Mouse (Mus musculus): Measurements from ENCODE around the gene Adamts18. TPM values are rescaled to one million over a fixed set of nuclear protein-coding genes. Genes with fewer than 3 reads are reported as not detected.

The Adamts18 gene
- polyA plus RNA-seq (2015; fragmentation: Nextera tagmentation; extraction: Ambion mirVana): 1.5 and 1.7 TPM in 2 replicates

DNA sequence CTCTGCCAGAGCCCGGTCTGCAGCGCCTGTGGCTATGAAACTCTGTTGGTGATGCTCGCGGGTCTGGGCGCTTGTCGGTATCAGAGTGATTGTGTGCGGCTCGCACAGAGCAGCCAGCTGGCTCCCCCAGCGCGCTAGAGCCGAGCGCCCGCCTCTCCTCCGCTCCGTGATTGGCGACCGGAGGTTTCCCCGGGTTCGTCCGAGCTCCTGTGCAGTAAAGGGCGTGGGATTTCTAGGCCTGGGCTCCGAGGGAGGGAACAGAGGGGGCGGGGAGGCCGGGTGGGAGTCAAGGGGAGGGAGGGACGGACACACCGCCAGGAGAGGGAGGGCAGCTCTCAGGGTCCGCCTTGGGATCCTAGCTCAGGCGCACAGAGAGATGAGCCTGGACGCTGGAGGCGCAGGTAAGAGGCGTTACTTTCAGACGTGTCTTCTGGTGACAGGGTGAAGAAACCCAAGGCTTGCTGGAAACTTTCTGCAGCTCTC lies at the start of gene Adamts18:
Adamts18 (minus strand) TSS at position 86 of the 483 bp plus-strand sequence.
- WGBS: under 1% methylated on average over 29 of the region's 32 CpGs
- Histone ChIP-seq H3K27ac (peak within 1 kb of the TSS; percentile 88), H3K4me3 (peak within 1 kb of the TSS; percentile 68), H3K9me3 (peaks cover 6% of the 10 kb centered on the region; the same call in 1 of the 2 replicates), H3K9ac (peak within 1 kb of the TSS; percentile 85), H3K4me1 (replicated peaks) (peaks cover 35% of the 10 kb centered on the region), H3K36me3 (no peaks in the 10 kb centered on the region), H3K27me3 (peaks cover 42% of the 10 kb centered on the region), H3K4me2 (peak within 1 kb of the TSS; percentile 99)
- ATAC-seq (ENCODE audit: low FRiP score): peak; percentile 86

DNA sequence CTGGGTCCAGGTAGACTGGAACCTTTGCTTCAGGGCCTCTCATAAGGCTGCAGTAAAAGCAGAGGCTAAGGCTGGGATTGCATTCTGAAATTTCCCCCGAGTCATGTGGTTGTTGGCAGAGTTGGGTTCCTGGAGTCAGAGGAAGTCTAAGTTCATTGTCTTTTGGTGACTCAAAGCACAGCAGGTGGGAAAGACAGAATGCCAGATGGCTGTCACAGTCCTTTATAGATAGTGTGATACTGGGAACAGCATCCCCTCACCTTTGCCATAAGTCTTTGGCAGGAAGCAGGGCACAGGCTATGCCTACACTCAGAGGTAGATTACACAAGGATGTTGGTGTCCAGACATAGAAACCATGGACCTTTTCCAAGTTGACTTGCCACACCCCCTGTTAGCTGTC lies 47.9 kb upstream of the Adamts18 start:
- Histone ChIP-seq H3K4me2 (no peak overlapping the region), H3K9me3 (no peaks in the 10 kb centered on the region), H3K36me3 (no peaks in the 10 kb centered on the region), H3K9ac (no peak overlapping the region), H3K4me3 (no peak overlapping the region), H3K4me1 (replicated peaks) (no peaks in the 10 kb centered on the region), H3K27me3 (no peaks in the 10 kb centered on the region), H3K27ac (no peak overlapping the region)
- no peak for ATAC-seq (ENCODE audit: low FRiP score)
- WGBS: 85% methylated on average over 1 of the region's 1 CpGs

GRCm38 (mm10) chr8:113891376-113891775 lies 42.8 kb upstream of the Adamts18 start:
- H3K4me2 ChIP-seq: no peak overlapping the region
- H3K4me3 ChIP-seq: no peak overlapping the region
- ATAC-seq (ENCODE audit: low FRiP score): no peak
- no peak overlapping the region for H3K9ac ChIP-seq
- H3K9me3 ChIP-seq: no peaks in the 10 kb centered on the region
- H3K27ac ChIP-seq: no peak overlapping the region
- WGBS: 45% methylated on average over 3 of the region's 3 CpGs
- H3K27me3 ChIP-seq: no peaks in the 10 kb centered on the region
- no peaks in the 10 kb centered on the region for H3K4me1 ChIP-seq (replicated peaks)
- no peaks in the 10 kb centered on the region for H3K36me3 ChIP-seq

DNA sequence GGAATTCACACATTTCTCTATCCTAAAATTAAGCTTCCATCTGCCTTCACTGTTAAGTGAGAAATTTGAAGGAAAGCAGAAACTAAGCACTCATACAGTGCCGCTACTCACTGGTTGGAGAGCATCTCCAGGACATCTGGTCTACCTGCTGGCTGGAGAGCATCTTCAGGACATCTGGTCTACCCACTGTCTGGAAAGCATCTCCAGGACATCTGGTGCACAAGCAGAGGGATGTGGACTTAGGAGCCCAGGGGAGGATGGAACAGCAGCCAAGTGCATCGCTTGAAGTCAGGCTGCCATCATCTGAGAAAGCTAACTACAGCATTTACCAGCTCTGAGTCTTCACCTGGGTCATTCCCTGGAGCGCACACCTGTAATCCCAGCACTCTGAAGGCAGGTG lies 38.0 kb upstream of the Adamts18 start:
- Histone ChIP-seq H3K9ac (no peak overlapping the region), H3K4me3 (no peak overlapping the region), H3K27ac (no peak overlapping the region), H3K4me1 (replicated peaks) (no peaks in the 10 kb centered on the region), H3K4me2 (no peak overlapping the region), H3K36me3 (no peaks in the 10 kb centered on the region), H3K9me3 (no peaks in the 10 kb centered on the region), H3K27me3 (no peaks in the 10 kb centered on the region)
- 93% methylated on average over 3 of the region's 3 CpGs for WGBS
- no peak for ATAC-seq (ENCODE audit: low FRiP score)

GRCm38 (mm10) chr8:113885101-113885500 lies 36.6 kb upstream of the Adamts18 start:
- H3K27ac ChIP-seq: no peak overlapping the region
- WGBS: 91% methylated on average over 2 of the region's 2 CpGs
- no peak for ATAC-seq (ENCODE audit: low FRiP score)
- H3K36me3 ChIP-seq: no peaks in the 10 kb centered on the region
- no peak overlapping the region for H3K4me3 ChIP-seq
- no peaks in the 10 kb centered on the region for H3K9me3 ChIP-seq
- no peaks in the 10 kb centered on the region for H3K27me3 ChIP-seq
- H3K9ac ChIP-seq: no peak overlapping the region
- H3K4me1 ChIP-seq (replicated peaks): no peaks in the 10 kb centered on the region
- no peak overlapping the region for H3K4me2 ChIP-seq

- H3K4me3 ChIP-seq: no peak overlapping the region
- H3K4me1 ChIP-seq (replicated peaks): no peaks in the 10 kb centered on the region
- H3K9ac ChIP-seq: no peak overlapping the region
- no peaks in the 10 kb centered on the region for H3K27me3 ChIP-seq
- no peaks in the 10 kb centered on the region for H3K9me3 ChIP-seq
- H3K4me2 ChIP-seq: no peak overlapping the region
- H3K27ac ChIP-seq: no peak overlapping the region
- WGBS: 6% methylated on average over 7 of the region's 7 CpGs
- ATAC-seq (ENCODE audit: low FRiP score): no peak
- no peaks in the 10 kb centered on the region for H3K36me3 ChIP-seq
Measured at GRCm38 (mm10) chr8:113883994-113884393, 35.5 kb upstream of the Adamts18 start.

DNA sequence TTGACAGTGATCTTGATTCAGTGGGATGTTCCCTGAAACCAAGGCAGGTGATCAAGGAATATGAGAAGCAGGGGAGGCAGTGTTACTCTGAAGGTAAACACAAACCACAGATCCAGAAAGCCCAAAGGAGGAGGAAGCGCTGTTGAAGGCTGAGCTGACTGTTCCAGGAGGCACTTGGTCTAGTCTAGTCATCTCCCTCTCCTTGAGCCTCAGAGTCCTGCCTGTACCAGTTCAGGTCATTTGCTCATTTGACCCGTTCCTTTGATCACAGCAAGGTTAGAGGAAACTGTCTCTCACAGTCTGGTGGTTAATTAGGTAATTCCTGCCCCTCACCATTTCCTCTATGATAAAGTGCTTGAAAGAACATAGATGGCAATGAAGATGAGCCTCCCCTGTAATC lies 34.0 kb upstream of the Adamts18 start:
- Histone ChIP-seq H3K27ac (no peak overlapping the region), H3K27me3 (no peaks in the 10 kb centered on the region), H3K4me3 (no peak overlapping the region), H3K4me2 (no peak overlapping the region), H3K4me1 (replicated peaks) (no peaks in the 10 kb centered on the region), H3K9me3 (no peaks in the 10 kb centered on the region), H3K9ac (no peak overlapping the region), H3K36me3 (no peaks in the 10 kb centered on the region)
- 88% methylated on average over 2 of the region's 2 CpGs for WGBS
- ATAC-seq (ENCODE audit: low FRiP score): no peak

GRCm38 (mm10) chr8:113878411-113879006 lies 30.0 kb upstream of the Adamts18 start:
- WGBS: 69% methylated on average over 3 of the region's 3 CpGs
- no peak for ATAC-seq (ENCODE audit: low FRiP score)

GRCm38 (mm10) chr8:113873446-113874120 lies 25.0 kb upstream of the Adamts18 start:
- no peak overlapping the region for H3K27ac ChIP-seq
- H3K4me2 ChIP-seq: no peak overlapping the region
- H3K4me1 ChIP-seq (replicated peaks): no peaks in the 10 kb centered on the region
- no peaks in the 10 kb centered on the region for H3K36me3 ChIP-seq
- H3K27me3 ChIP-seq: no peaks in the 10 kb centered on the region
- no peak overlapping the region for H3K4me3 ChIP-seq
- no peaks in the 10 kb centered on the region for H3K9me3 ChIP-seq
- H3K9ac ChIP-seq: no peak overlapping the region
- ATAC-seq (ENCODE audit: low FRiP score): no peak
- 87% methylated on average over 12 of the region's 12 CpGs for WGBS

More at GRCm38 (mm10) chr8:113878411-113879006, 30.0 kb upstream of the Adamts18 start:
- H3K27me3 ChIP-seq: no peaks in the 10 kb centered on the region
- H3K9me3 ChIP-seq: no peaks in the 10 kb centered on the region
- H3K4me1 ChIP-seq (replicated peaks): no peaks in the 10 kb centered on the region
- no peak overlapping the region for H3K9ac ChIP-seq
- H3K27ac ChIP-seq: no peak overlapping the region
- no peaks in the 10 kb centered on the region for H3K36me3 ChIP-seq
- H3K4me3 ChIP-seq: no peak overlapping the region
- H3K4me2 ChIP-seq: no peak overlapping the region

DNA sequence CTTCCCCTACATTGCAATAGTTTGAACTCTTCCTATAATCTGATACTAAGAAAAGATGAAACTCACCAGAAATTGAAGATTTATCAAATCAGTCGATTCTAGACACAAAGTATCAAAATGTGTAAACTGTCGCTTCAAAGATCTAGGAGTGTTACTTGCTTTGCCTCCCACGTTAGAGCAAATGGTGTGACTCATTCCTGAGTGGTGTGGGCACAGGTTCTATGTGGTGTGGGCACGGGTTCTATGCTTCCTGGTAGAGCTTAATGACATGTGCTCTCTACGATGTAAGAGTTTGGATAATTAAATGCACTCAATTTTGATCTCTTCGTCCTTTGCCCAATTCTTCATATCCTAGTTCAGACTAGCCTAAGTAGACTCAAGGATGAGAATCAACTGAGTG lies 23.9 kb upstream of the Adamts18 start:
- no peaks in the 10 kb centered on the region for H3K4me1 ChIP-seq (replicated peaks)
- no peaks in the 10 kb centered on the region for H3K9me3 ChIP-seq
- ATAC-seq (ENCODE audit: low FRiP score): no peak
- no peak overlapping the region for H3K27ac ChIP-seq
- WGBS: 95% methylated on average over 6 of the region's 6 CpGs
- no peaks in the 10 kb centered on the region for H3K36me3 ChIP-seq
- H3K4me3 ChIP-seq: no peak overlapping the region
- no peaks in the 10 kb centered on the region for H3K27me3 ChIP-seq
- no peak overlapping the region for H3K9ac ChIP-seq
- no peak overlapping the region for H3K4me2 ChIP-seq

- Histone ChIP-seq H3K9me3 (no peaks in the 10 kb centered on the region), H3K4me3 (no peak overlapping the region), H3K27ac (no peak overlapping the region), H3K9ac (no peak overlapping the region), H3K4me1 (replicated peaks) (no peaks in the 10 kb centered on the region), H3K36me3 (no peaks in the 10 kb centered on the region), H3K27me3 (no peaks in the 10 kb centered on the region), H3K4me2 (no peak overlapping the region)
- WGBS: 89% methylated on average over 4 of the region's 4 CpGs
- no peak for ATAC-seq (ENCODE audit: low FRiP score)
Measured at GRCm38 (mm10) chr8:113866530-113866929, 18.0 kb upstream of the Adamts18 start.

DNA sequence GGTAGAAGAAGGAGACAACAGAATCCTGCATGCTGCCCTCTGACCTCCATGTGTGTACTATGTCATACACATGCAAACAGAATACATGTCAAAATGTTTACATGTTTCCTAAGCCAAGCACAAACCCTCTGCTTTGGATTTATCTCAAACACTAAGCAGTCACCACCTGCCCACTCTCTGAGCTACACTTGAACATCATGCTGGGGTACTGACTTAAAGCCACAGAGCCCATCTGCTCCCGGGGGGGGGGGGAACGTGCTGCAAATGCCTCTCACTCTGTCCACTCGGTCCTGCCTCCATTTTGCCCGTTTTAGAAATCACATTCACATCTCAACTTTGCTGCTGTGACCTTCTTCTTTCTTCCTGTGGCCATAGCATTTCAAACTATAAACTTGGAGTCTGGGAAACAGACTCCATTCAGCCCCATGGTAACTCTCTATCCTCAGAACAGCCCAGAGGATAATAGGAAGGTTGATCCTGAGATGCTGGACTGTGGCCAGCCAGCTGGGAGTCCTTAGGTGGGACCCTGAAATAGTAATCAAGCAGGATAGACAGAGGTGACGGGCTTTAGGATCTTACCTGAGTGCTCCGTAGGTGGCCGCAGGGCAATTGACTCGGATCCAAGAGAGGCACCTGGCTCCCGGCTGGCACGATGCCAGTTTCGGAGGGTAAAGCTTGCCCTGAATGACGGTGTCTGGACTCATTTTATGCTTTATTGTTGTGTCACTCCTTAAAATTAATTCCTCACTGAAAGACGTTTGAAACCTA lies 17.0 kb upstream of the Adamts18 start:
- Histone ChIP-seq H3K27ac (no peak overlapping the region), H3K27me3 (no peaks in the 10 kb centered on the region), H3K36me3 (no peaks in the 10 kb centered on the region), H3K4me2 (no peak overlapping the region), H3K9ac (no peak overlapping the region), H3K9me3 (no peaks in the 10 kb centered on the region), H3K4me1 (replicated peaks) (no peaks in the 10 kb centered on the region), H3K4me3 (no peak overlapping the region)
- ATAC-seq (ENCODE audit: low FRiP score): no peak
- 76% methylated on average over 13 of the region's 13 CpGs for WGBS
